Mouse (Mus musculus) frontal cortex, adult 2 months (tissue): Measurements from ENCODE around the gene Tyro3. TPM values are rescaled to one million over a fixed set of nuclear protein-coding genes. Genes with fewer than 3 reads are reported as not detected.

Source experiments
- DNase-seq, 2 experiments: peaks; one replicate each; pipeline ENCODE4 v3.0.0; 2022; ENCODE audit warnings: low spot score in 1 of 2; ENCODE audit errors: extremely low spot score in 1 of 2
- polyA plus RNA-seq: library from polyadenylated mRNA; depleted of rRNA; stranded (reverse); fragments of >200 nt; gene quantifications from 2 replicates; pipeline ENCODE4 v1.2.3, GENCODE M21; 2012; rRNA removed

The Tyro3 gene
- polyA plus RNA-seq: 130 and 145 TPM in 2 replicates

GRCm38 (mm10) chr2:119797279-119797783, at the start of gene Tyro3:
Gene Tyro3, plus strand, starts transcription at chr2:119797733.
- DNase-seq: peak; percentile 78 to 79

- no peak for DNase-seq
Measured at GRCm38 (mm10) chr2:119749260-119749659, 48.3 kb upstream of the Tyro3 start.

DNA sequence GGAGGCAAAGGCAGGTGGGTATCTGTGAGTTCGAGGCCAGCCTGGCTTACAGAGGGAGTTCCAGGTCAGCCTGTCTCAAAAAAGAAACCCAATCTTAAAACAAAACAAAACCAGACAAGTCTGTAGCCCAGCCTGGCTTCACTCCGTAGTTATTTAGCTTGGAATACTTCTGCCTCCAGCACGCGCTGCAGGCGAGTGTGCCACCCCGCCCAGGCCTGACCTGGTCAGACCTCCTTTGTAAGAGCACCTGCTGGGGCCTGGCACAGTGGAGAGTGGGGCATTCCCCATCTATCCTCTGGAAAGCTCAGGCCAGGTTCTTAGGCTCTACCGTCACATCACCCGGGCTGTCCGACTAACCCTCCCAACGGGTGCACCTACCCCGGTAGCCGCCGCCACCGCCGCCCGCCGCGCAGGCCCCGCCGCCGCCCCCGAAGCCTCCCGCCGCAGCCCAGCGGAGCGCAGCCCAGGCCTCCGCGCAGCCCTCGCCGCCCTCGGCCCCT, 39.9 kb upstream of the Tyro3 start:
- DNase-seq: no peak

GRCm38 (mm10) chr2:119758101-119758843, 39.3 kb upstream of the Tyro3 start:
- DNase-seq: no peak

DNA sequence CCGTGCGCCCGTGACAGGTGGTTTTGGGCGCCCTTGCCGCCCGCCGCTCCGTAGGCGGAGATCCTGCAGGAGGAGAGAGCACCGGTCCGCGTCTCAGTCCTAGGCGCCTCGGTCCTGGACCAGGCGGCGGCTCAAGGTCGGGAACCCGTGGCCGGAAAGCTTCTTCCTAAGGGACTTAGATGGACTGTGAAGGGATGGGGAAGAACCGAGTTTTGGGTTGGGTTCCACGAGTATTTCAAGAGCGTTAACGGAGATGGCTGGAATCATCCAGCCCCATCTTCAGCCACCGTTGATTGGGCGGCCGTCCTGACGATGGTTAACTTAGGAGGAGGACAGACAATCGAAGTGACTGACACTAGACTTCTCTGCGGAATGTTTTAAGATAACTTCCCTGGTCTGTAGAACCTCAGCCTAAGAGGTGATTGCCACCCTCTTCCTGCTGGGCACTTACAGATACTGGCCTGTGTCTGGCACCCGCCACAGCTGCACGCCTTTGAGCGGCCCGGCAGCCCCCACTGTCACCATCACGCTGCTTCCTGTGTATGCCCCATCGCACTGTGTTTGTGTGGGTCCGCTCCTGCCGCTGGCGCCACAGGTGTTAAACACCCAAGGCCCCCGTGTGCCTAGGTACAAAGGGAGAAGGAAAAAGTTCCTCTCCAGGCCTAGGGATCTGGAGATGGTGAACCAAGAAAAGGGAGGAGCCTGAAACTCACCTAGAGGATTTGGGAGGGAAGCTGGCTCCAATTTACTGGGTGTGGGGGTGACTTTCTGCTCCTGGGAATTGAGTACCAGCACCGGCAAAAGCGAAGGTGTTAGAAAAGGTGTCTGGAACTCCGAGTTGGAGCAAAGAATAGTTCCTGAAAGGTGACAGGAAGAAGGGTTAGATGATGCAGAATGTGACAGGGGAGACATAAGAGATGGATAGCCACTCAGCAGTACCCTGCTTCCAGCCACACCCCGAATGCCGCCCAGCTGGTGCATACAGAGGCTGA, 38.4 kb upstream of the Tyro3 start:
- DNase-seq: no peak

- no peak for DNase-seq
Measured at GRCm38 (mm10) chr2:119760251-119760650, 37.3 kb upstream of the Tyro3 start, which contains the start of gene Ltk. Gene Ltk, minus strand, starts transcription at chr2:119760431.

DNA sequence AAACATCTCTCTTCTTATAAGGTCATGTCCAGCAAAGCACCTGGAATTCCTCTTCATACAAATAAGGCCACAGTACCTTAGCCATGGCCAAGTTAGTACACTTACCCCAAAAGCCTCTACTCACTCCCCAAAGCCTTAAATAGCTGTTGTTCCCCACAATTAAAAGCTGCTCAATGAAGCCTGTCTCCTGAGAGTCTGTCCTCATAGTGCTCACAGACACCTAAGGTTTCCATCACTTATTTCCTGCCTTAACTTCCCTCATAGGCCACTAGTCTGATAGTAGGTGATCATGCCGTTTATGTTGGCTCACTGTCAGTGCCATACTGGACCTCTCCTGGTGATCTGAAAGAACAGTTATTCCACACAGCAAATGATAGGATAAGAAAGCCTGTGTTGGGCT, 35.3 kb upstream of the Tyro3 start:
- DNase-seq: no peak

DNA sequence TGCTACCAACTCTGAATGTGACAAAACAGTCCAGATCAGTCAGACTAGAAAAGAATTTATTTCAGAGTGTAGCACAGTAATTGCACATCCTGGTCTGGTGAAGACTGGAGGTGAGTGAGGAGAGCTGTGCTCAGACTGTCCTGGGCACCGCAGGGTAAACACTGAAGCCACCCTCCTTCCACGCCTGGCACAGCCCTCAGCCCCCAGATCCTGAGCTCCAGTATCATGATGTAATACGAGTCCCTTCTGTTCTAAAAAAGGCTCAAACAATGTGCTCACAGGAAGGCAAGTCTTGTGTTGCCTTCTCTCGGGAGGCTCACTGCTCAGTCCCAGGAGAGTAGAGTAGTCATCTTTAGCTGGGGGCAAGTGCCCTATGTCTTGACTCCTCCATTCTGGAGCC, 33.6 kb upstream of the Tyro3 start:
- DNase-seq: no peak

DNA sequence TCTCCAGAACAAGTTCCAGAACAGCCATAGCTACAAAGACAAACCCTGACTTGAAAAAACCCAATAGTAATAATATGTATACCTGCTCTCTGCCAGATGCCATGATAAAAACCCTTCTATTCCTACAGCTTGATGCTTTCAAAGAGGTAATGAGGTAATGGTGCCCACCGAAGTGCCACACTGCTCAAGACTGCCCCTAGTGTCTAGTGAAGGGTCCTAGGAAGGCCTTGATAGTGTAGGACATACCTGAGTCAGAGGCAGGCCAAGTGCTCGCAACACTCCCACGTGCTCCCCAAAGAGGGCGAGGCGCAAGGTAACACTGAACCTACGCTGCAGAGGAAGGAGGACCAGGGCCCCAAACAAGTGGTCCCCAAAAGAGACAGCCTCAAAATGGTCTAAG, 30.3 kb upstream of the Tyro3 start:
- DNase-seq: no peak

- peak in 1 of 2 experiments; percentile 88 for DNase-seq
Measured at GRCm38 (mm10) chr2:119787206-119787883, 10.2 kb upstream of the Tyro3 start, which contains the start of gene Rpap1. Gene Rpap1, minus strand, starts transcription at chr2:119787537.

GRCm38 (mm10) chr2:119789996-119790395, 7.5 kb upstream of the Tyro3 start:
- DNase-seq: no peak

DNA sequence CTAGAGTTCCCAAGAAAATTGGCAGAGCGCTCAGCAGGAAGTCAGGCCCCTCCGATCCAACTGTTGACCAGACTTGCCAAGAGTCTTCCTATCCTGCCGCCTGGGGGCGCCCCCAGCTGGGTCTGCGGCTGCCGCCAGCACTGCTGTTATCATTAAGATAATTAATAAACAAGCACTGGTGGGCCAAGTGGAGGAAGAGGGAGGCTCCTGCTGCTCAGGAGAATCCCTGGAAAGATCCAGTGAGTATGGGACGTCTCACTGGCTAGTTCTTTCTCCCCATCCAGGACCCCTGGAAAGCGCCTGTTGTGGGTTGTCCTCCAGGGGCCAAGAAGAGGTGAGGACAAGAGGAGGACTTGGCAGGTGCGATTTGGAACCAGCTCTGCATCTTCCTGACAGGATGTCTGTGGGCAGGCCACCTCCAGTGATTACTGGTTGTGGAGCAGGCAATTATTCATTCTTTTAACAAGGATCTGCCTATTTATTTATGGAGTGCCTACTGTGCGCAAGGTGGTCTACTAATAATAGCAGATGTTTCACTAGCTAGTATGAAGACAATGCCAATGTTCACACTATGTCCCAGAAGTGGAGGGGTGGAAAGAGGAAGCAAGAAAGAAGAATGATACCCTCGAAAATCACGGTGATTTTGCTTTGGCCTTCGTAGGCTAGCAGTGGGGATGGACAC, 854 bp downstream of the Tyro3 start:
- no peak for DNase-seq

- no peak for DNase-seq
Measured at GRCm38 (mm10) chr2:119799181-119799960, 1.8 kb downstream of the Tyro3 start.

DNA sequence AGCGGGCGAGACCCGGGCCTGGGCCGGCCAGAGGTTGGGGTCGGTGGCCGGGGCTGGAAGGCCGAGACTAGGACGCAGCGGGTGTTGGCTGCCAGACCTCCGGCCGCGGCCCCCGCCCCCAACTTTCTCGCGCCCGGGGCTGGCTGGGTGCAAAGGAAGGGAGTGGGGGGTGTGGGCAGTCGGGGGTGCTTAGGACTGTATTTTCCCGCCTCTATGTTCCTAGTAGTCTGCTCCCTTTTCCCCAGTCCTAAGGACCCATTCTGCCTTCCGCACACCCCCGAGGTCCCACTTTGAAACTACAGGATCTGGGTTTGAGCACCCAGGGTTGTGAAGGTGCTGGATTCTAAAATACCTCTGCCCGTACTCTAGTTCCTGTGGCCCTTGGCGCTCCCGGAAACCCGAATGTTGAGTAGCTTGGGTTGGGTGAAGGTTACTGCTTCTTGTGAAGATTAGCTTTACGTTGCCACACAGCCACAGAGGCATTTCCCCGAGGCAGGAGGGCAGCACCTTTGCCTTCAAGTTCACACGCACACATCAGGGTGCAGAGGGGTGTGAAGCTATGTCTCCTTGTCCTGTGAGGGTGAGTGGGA, 2.5 kb downstream of the Tyro3 start:
- DNase-seq: no peak

DNA sequence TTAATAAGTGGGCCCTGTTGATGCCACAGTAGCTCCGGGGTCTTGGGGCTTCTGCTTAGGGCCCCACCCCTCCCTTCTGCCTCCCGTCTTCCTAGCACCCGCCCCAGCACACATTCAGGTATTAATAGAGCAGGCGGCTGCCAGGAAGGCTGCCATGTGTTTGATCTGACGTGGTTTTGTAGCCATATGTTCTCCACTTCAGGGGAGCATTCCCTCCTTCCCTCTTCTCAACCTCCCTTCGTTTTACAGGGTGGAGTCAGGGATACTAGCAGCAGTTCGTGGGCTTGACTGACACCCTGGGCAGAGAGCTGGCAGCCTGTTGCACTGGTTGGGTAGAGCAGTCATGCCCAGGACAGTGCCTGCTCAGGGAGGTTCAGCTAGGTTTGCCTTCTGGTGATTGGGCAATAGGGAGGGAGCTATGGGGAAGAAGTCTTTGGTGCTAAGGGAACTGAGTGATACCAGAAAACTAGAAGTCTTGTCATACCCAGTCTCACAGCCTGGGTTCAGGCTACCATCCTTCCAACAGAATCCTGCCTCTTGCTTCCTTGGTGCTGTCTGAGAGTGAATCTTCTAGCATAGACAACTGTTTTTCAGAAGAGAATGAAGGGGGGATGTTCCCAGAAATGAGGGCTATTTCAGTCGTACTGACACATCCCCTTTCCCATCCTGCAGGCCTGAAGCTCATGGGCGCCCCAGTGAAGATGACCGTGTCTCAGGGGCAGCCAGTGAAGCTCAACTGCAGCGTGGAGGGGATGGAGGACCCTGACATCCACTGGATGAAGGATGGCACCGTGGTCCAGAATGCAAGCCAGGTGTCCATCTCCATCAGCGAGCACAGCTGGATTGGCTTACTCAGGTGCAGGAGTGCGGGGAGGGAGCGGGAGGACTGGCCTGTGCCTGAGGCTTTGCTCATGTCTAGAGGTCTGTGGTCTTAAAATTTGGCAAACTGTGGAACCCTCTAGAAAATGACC, 3.6 kb downstream of the Tyro3 start:
- DNase-seq: peak; percentile 82 to 85

- no peak for DNase-seq
Measured at GRCm38 (mm10) chr2:119802767-119803617, 5.5 kb downstream of the Tyro3 start.
